Mouse (Mus musculus) neural tube, embryonic 14.5 days (tissue): ENCODE measurements at regions not wholly inside any gene's neighbourhood (a gene's known extent, or its start where the extent isn't known, plus 50 kb on each side); places are given as distances from the start of the nearest gene placed in this dataset.

Source experiments
- ATAC-seq: fragments of 200-750 bp; cut with Nextera tagmentation; 2 replicates; pipeline ENCODE4 v1.8.0; 2017; ENCODE audit warnings: low read depth, mild to moderate bottlenecking, moderate TSS enrichment, moderate library complexity
- H3K27ac ChIP-seq: fragments of 300-500 bp; sonication (generic); 2 replicates; pipeline ENCODE4 v1.5.1; 2014; ENCODE audit warnings: low read depth, mild to moderate bottlenecking, control low read depth, low read length, moderate library complexity, mixed read lengths
- H3K27me3 ChIP-seq: fragments of 300-500 bp; sonication (generic); 2 replicates; pipeline ENCODE4 v1.6.1; 2014; ENCODE audit warnings: low read length; ENCODE audit not compliant: control insufficient read depth, insufficient read depth
- H3K36me3 ChIP-seq: fragments of 300-500 bp; sonication (generic); 2 replicates; pipeline ENCODE4 v1.6.1; 2014; ENCODE audit warnings: low read length, mixed read lengths; ENCODE audit not compliant: control insufficient read depth, insufficient read depth
- H3K4me1 ChIP-seq: fragments of 300-500 bp; sonication (generic); 2 replicates; pipeline ENCODE4 v1.6.1; 2014; ENCODE audit warnings: low read length; ENCODE audit not compliant: control insufficient read depth, insufficient read depth
- H3K4me2 ChIP-seq: fragments of 300-500 bp; sonication (generic); 2 replicates; pipeline ENCODE4 v1.6.1; 2014; ENCODE audit warnings: mild to moderate bottlenecking, low read depth, low read length, control low read depth
- H3K4me3 ChIP-seq: fragments of 300-500 bp; sonication (generic); 2 replicates; pipeline ENCODE4 v1.5.1; 2014; ENCODE audit warnings: low read depth, low read length, control low read depth, mixed read lengths
- H3K9ac ChIP-seq: fragments of 300-500 bp; sonication (generic); replicated peaks from 2 replicates; pipeline ENCODE4 v1.6.1; 2014; ENCODE audit warnings: low read depth, mild to moderate bottlenecking, control low read depth, low read length, mixed read lengths
- H3K9me3 ChIP-seq: fragments of 300-500 bp; sonication (generic); 2 replicates; pipeline ENCODE4 v1.6.1; 2016; ENCODE audit warnings: low read length; ENCODE audit not compliant: control insufficient read depth
- WGBS: fragments of 180-500 bp; shearing (Covaris S2); extraction: QIAGEN DNeasy Blood & Tissue Kit; methylation state at CpG from one replicate; pipeline ENCODE4 v1.1.7; 2014; 5-methylcytosine and 5-hydroxymethylcytosine counted together

GRCm38 (mm10) chr1:39047316-39047715 lies 61.9 kb downstream of the Pdcl3 start:
- Histone ChIP-seq H3K27me3 (no peaks in the 10 kb centered on the region), H3K9me3 (no peaks in the 10 kb centered on the region)
- WGBS, result 96% methylated on average over 6 of the region's 6 CpGs

GRCm38 (mm10) chr1:39057304-39057703 lies 71.9 kb downstream of the Pdcl3 start:
- Histone ChIP-seq H3K4me3 (no peak overlapping the region), H3K27ac (no peak overlapping the region), H3K4me1 (no peaks in the 10 kb centered on the region), H3K36me3 (no peaks in the 10 kb centered on the region), H3K9me3 (no peaks in the 10 kb centered on the region), H3K4me2 (no peak overlapping the region), H3K27me3 (no peaks in the 10 kb centered on the region), H3K9ac (no peak overlapping the region)
- WGBS, result 87% methylated on average over 6 of the region's 6 CpGs
- ATAC-seq, result no peak

More at GRCm38 (mm10) chr1:39047316-39047715, 61.9 kb downstream of the Pdcl3 start:
- no peak overlapping the region for H3K4me2 ChIP-seq
- H3K27ac ChIP-seq, result no peak overlapping the region
- no peaks in the 10 kb centered on the region for H3K36me3 ChIP-seq
- no peak overlapping the region for H3K4me3 ChIP-seq
- no peak overlapping the region for H3K9ac ChIP-seq
- no peaks in the 10 kb centered on the region for H3K4me1 ChIP-seq
- no peak for ATAC-seq

- no peaks in the 10 kb centered on the region for H3K4me1 ChIP-seq
- no peaks in the 10 kb centered on the region for H3K36me3 ChIP-seq
- no peaks in the 10 kb centered on the region for H3K27me3 ChIP-seq
- no peak for ATAC-seq
- H3K27ac ChIP-seq, result no peak overlapping the region
- no peak overlapping the region for H3K9ac ChIP-seq
- WGBS, result 91% methylated on average over 6 of the region's 6 CpGs
- no peaks in the 10 kb centered on the region for H3K9me3 ChIP-seq
- H3K4me2 ChIP-seq, result no peak overlapping the region
- no peak overlapping the region for H3K4me3 ChIP-seq
Measured at GRCm38 (mm10) chr1:39062509-39062908, 77.1 kb downstream of the Pdcl3 start.

- no peak overlapping the region for H3K4me2 ChIP-seq
- H3K9ac ChIP-seq, result no peak overlapping the region
- H3K27me3 ChIP-seq, result no peaks in the 10 kb centered on the region
- H3K27ac ChIP-seq, result no peak overlapping the region
- no peak for ATAC-seq
- no peak overlapping the region for H3K4me3 ChIP-seq
- no peaks in the 10 kb centered on the region for H3K9me3 ChIP-seq
- WGBS, result 79% methylated on average over 13 of the region's 13 CpGs
- no peaks in the 10 kb centered on the region for H3K4me1 ChIP-seq
- H3K36me3 ChIP-seq, result no peaks in the 10 kb centered on the region
Measured at GRCm38 (mm10) chr1:39063666-39064385, 78.4 kb downstream of the Pdcl3 start.

- Histone ChIP-seq H3K9me3 (no peaks in the 10 kb centered on the region), H3K27me3 (no peaks in the 10 kb centered on the region), H3K4me3 (no peak overlapping the region), H3K36me3 (no peaks in the 10 kb centered on the region), H3K9ac (no peak overlapping the region), H3K4me2 (no peak overlapping the region), H3K27ac (no peak overlapping the region), H3K4me1 (no peaks in the 10 kb centered on the region)
- ATAC-seq, result no peak
- 93% methylated on average over 3 of the region's 3 CpGs for WGBS
Measured at GRCm38 (mm10) chr1:39064781-39065180, 79.4 kb downstream of the Pdcl3 start.

GRCm38 (mm10) chr1:39067901-39068300 lies 82.5 kb downstream of the Pdcl3 start:
- Histone ChIP-seq H3K36me3 (no peaks in the 10 kb centered on the region), H3K9me3 (no peaks in the 10 kb centered on the region), H3K4me2 (no peak overlapping the region), H3K9ac (no peak overlapping the region), H3K4me1 (no peaks in the 10 kb centered on the region), H3K27me3 (no peaks in the 10 kb centered on the region), H3K27ac (no peak overlapping the region), H3K4me3 (no peak overlapping the region)
- no peak for ATAC-seq
- 68% methylated on average over 3 of the region's 3 CpGs for WGBS

GRCm38 (mm10) chr1:39069086-39069655 lies 83.8 kb downstream of the Pdcl3 start:
- ATAC-seq, result no peak
- WGBS, result 47% methylated on average over 11 of the region's 11 CpGs
- Histone ChIP-seq H3K36me3 (no peaks in the 10 kb centered on the region), H3K4me1 (no peaks in the 10 kb centered on the region), H3K27ac (no peak overlapping the region), H3K9me3 (no peaks in the 10 kb centered on the region), H3K27me3 (no peaks in the 10 kb centered on the region), H3K4me3 (no peak overlapping the region), H3K4me2 (no peak overlapping the region), H3K9ac (no peak overlapping the region)

GRCm38 (mm10) chr1:39069676-39070075 lies 84.3 kb downstream of the Pdcl3 start:
- H3K4me2 ChIP-seq, result no peak overlapping the region
- H3K9me3 ChIP-seq, result no peaks in the 10 kb centered on the region
- no peaks in the 10 kb centered on the region for H3K4me1 ChIP-seq
- ATAC-seq, result no peak
- H3K36me3 ChIP-seq, result no peaks in the 10 kb centered on the region
- H3K27ac ChIP-seq, result no peak overlapping the region
- H3K27me3 ChIP-seq, result no peaks in the 10 kb centered on the region
- H3K4me3 ChIP-seq, result no peak overlapping the region
- 9% methylated on average over 7 of the region's 7 CpGs for WGBS
- no peak overlapping the region for H3K9ac ChIP-seq

GRCm38 (mm10) chr1:39075966-39076365 lies 90.6 kb downstream of the Pdcl3 start:
- Histone ChIP-seq H3K4me1 (no peaks in the 10 kb centered on the region), H3K9me3 (no peaks in the 10 kb centered on the region)
- WGBS, result 91% methylated on average over 5 of the region's 5 CpGs

More at GRCm38 (mm10) chr1:39075966-39076365, 90.6 kb downstream of the Pdcl3 start:
- no peak for ATAC-seq
- Histone ChIP-seq H3K27me3 (no peaks in the 10 kb centered on the region), H3K9ac (no peak overlapping the region), H3K4me2 (no peak overlapping the region), H3K4me3 (no peak overlapping the region), H3K36me3 (no peaks in the 10 kb centered on the region), H3K27ac (no peak overlapping the region)
